Mouse (Mus musculus): Measurements from ENCODE around the gene Sgce.

- TF ChIP-seq CTCF (IDR thresholded peaks at IDR 0.05; ENCODE audit: low read depth) (no peak), EP300 (IDR thresholded peaks at IDR 0.05; ENCODE audit: low read depth) (no peak)
Measured at GRCm38 (mm10) chr6:4695778-4696177, 51.2 kb downstream of the Sgce start.
